Mouse (Mus musculus): ENCODE data around the gene Rpap3.

Rpap3 gene

GRCm38 (mm10) chr15:97657420-97657819 lies 48.2 kb downstream of the Rpap3 start:
- no peak for DNase-seq (ENCODE audit: low read depth in 1 of 2, low spot score in 2 of 2)

DNA sequence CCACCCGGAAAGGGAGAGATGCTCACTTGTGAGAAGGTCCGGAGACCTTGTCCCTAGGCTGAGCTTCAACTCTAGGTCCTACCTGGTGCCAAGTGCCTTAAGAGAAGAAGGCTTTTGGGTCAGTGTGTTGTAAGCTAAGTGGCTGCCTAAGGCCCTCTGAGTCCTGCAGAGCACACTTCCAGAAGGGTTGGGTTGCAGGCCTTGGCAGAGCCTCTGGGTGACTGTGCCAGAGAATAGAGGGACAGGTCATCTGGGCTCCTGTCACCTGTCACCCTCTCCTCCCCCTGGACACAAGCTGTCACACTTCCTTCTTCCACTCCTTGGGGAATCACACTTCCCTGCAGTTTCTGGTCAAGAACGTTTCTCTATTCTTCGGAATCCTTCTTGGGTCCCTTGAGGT lies 55.9 kb downstream of the Rpap3 start:
- no peak for DNase-seq (ENCODE audit: low read depth in 1 of 2, low spot score in 2 of 2)

DNA sequence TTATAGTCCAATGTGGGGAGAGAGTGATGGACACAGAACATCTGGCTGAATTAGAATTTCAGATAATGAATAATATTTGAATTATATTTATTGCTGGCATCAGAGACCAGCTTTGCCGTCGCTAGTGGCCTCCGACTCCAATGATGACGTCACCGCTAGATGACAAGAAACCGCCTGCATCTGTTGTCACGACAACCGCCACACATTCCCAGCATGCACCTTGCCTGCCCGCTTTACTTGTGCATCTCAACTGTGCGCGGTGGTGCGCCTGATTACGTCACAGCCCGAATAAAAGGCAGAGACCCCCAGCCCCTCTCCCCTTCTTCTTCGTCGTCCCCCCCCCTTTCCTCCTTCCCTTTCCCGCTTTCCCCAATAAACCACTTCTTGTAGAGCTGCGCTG lies 57.4 kb downstream of the Rpap3 start:
- no peak for DNase-seq (ENCODE audit: low read depth in 1 of 2, low spot score in 2 of 2)

- no peak for DNase-seq (ENCODE audit: low read depth in 1 of 2, low spot score in 2 of 2)
Observed at GRCm38 (mm10) chr15:97646426-97646825, 59.2 kb downstream of the Rpap3 start.

GRCm38 (mm10) chr15:97643986-97644385 lies 61.6 kb downstream of the Rpap3 start:
- DNase-seq (ENCODE audit: low read depth in 1 of 2, low spot score in 2 of 2) = no peak
